Mouse (Mus musculus) embryo, embryonic 10.5 days (tissue): Measurements from ENCODE around the gene Grik3.

Experiments
- DNase-seq: peaks from one replicate; pipeline ENCODE4 v3.0.0-alpha.2; 2015; ENCODE audit warnings: low spot score

Grik3 gene

DNA sequence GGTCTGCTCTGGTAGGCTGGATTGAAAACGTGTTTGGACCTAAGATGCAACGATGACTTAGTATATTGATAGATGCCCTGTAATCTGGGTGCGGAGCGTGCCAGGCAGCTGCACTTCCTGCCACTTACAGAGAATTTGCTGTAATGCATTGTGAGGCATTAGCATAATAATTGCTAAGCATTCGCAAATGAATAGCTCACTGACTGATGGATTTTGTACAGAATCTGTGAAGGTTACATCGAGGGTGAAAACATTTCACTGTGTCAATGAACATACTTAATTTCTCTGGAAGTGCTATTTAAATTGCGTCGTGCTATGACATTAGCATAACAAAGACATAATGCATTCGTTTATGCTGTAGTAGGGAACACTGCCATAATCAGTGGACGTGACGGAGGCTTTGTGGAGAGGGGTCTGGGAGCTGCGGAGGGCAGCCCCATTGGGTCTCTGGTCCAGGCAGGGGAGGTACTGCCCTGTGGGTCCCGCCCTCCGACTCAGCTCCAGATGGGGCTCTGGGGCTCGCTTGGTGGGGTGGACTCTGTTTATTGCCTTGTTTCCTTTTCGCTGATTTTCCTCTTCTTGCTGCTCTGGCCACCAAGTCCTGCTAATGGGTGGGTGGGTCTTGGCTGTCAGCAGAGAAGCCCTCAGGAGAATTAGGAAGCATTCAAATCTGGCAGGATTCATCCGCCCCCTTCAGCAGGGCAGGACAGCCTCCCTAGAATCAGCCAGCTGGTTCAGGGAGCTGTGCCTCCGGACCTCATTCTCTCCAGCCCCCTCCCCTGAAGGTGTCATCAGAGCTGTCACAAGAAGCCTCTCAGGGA is 54.7 kb downstream of the Grik3 start:
- DNase-seq = peak; percentile 51

DNA sequence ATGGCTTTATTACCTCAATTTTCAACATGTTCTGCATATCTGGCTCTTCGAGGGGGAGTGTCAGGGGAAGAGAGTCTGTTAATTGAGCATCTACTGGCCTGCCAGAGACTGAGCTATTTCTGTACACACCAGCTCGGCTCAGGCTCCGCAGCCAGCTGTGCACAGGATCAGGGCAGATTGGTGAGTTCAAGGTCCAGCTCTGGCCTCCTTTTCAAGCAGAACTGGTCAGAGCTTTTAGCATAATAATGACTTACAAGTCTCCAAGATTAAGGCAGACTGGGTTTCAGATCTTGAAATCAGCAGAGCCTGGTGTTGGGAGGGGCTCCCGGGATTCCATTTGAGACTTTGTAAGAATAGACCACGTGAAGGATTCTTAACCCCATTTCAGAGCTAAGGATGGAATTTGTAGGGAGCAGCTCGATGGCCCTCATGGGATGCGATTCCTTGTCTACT is 55.3 kb downstream of the Grik3 start:
- no peak for DNase-seq

DNA sequence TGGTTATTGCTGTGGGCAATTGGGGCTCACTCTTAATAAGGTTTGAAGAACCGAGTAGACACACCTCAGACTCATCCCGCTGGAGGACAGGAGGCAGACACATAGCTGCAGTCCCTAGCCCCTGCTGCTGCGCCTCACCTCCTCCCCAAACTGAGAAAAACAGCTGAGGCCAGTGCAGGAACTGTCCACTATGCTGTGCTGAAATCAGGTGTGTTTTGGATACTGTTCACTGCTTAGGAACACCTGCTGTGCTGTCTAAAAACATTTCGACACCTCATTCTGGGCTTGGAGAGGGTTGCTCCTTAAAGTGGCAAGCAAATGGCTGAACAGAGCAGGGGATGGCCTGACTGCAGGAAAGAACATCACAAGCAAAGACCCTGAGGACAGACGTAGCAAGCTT is 57.7 kb downstream of the Grik3 start:
- no peak for DNase-seq

DNA sequence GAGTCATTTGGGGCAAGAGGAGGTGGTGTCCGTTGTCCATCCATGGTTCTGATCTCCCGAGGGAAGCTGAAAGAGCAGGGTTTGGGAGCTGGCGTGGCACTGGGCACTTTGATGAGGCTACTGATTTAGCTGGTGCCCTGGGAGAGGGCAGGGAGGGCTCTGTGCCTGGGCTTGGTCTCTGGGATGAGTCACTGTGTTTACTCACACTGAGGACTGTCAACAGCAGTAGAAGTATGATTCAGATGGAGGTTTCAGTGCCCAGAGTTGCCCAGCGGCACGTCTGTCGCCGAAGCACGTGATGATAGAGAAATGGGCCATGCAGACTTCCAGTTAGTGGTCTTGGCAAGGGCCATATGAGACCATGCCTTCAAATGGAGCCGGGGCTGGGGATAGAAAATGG is 63.3 kb downstream of the Grik3 start:
- no peak for DNase-seq

DNA sequence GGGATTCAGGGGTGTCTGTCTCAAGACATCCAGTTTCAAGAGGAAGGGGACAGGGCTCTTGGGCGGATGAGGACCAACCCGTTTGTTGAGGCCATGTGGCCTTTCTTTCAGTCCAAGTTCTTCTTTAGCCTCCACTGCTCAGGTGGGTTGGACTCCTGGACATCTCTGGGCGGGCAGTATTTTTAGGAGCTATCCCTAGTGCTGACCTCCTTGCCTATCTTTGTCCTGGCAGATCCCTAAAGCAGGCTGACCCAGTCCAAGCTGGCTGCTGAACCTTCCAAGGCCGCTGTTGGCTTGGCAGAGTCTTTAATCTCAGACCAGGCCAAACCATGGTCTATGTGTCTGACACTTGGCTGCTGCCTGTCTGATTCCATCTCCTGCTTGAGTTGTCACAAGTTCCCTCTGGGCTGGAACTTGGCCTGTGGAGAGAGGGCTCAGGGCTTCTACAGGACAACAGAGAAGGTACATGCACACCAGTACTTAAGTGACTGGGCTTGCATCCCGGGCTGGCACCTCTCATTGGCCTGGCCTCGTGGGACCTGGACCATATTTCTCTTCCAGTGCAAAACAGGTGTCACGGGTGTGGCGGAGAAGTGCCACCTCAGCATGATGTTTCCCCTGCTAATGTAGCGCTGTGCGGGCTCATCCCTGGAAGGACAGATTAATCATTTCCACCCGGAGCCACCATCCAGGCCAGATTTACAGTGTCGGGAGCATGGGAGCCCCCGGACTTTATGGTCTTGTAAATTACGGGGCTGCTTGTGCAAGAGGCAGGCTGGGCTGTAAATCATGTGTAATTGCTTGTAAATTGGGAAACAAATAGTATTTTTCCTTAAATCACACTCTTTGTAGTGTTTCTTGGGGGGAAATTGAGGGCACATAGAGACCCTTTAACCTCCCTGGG is 66.2 kb downstream of the Grik3 start:
- DNase-seq = no peak

DNA sequence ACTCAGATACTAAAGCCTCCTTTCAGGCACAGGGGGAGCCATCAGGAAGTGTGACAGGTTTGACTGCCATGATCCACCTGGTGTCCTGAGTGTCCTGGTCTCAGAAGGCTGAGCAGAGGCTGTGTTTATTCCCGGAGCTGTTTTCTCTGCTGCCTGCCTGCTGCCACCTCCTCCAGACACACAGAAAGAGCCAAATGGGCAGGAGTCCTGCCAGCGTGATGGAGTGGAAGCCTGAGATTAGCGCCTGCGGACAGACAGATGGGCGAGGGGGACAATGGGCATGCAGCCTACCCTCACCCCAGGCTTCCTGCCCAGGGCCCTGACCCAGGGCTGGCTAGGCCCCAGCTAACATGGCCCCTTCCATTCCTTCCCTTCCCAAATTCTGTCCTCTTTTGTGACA is 69.1 kb downstream of the Grik3 start:
- DNase-seq = no peak

DNA sequence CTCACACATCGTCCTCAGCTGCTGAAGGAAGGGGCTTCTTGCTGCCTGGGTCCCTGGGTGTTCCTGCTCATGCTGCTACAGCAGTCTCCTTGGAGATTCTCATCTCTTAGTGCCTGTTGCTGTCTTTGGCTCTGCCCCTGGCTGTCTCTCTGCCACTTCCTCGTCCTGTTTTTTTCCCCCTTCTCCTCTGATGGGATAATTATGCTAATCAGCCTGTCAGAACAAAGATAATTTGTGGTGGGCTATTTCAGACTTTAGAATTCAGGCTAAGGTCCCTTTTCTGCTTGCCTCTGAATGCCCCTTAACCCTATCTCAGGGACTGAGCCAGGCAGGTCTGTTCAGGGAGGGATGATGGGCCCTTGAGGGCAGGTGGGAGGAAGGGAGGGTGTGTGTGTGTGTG is 70.3 kb downstream of the Grik3 start:
- DNase-seq = no peak

DNA sequence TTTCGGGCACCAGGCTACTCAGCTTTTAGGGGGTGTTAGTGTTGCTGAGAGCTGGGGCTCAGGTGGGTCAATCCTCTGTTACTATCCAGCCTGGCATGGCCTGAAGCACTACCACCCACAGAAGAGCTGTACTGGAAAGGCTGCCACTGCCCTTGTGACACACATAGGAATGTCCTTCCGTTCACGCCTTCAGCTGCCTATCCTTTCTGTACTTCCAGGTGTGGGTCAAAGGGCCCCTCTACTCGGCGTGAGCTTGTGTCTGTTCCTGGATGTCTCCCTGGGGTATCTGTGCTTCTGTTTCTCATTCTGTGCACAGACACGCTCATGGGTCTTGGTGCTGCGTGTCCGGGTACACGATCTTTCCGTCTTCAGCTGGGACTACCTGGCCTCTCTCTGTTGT is 73.1 kb downstream of the Grik3 start:
- no peak for DNase-seq

DNA sequence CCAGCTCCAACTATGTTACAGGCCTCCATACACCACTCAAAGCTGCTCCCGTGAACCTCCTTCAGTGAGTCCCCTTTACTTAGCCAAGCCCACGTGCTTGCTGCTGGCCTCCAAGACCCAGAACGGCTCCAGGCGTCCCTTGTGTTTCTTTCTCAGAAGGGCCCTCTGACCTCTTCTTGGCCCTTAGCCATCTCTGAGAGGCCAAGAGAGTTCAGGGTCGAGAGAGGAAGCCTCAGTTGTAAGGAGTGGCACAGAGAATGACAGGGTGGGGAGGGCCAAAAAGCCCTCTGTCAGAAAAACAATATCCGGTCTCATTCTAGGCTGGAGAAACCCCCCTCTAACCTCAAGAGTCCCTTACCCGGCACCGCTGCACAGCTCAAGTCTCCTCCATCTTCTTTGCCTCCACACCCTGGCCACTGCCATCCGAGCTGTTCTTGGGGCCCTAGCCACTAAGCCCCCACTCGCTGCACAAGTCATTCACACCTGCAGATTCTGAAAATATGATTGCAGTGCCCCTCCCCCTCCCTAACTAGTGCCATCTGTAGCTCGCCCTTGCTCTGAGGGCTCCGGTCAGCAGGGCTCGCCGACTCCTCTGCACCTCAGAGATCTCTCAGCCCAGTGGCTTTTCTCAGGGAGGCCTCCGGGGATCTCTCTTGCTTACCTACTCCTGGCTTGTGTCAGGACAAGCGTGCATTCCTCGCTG is 73.7 kb downstream of the Grik3 start:
- DNase-seq = peak; percentile 33

DNA sequence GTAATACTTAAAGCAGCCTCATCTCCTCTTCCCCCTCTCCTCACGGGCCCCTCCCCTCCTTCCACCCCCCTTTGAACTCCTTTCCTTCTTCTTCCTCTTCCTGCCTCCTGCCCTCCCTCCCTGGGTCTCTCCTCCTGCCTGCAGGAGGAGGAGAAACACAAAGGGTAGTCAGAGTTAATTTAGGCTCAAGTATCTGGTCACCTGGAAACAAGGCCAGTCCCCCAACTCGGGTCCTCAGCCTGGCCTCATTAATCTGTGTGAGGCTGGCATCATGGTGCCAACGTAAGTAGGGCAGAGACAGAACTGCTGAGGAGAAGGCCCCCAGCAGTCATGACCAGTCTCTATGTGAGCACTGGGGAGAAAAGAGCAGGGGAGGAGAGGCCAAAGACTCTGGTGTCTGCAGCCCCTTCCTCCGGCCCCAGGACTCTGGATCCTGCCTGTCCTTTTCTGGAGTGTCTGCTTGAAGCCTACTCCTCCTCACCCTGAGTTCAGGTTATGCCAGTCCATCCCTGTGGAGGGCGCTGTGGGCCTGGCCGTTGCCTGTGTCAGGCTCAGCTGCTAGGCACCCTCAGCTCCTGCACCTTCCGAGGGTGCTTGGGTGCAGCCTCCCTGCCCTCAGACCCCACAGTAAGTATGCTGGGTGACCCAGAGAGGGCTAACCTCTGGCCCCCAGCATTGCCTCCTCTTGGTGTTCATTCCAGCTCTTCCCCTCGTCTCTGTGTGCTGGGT is 75.4 kb downstream of the Grik3 start:
- DNase-seq = no peak

DNA sequence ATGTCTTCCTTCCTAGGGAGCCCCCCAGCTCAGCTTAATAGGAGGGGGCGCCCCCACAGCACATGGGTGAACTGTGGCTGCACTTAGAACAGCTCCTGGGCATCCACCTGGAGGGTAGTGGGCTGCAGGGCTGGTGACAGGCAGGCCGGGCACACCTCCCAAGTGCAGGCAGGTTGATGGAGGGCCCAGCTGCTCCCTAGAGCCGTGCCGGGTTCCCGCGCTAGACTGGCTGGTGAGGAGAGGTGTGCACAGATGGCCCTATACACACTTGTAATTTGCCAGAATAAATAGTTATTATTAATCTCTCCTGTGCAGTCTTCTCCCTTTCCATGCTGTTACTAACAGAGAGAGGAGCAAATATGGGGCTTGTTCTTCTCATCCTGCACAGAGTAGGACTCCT is 77.7 kb downstream of the Grik3 start:
- DNase-seq = no peak

DNA sequence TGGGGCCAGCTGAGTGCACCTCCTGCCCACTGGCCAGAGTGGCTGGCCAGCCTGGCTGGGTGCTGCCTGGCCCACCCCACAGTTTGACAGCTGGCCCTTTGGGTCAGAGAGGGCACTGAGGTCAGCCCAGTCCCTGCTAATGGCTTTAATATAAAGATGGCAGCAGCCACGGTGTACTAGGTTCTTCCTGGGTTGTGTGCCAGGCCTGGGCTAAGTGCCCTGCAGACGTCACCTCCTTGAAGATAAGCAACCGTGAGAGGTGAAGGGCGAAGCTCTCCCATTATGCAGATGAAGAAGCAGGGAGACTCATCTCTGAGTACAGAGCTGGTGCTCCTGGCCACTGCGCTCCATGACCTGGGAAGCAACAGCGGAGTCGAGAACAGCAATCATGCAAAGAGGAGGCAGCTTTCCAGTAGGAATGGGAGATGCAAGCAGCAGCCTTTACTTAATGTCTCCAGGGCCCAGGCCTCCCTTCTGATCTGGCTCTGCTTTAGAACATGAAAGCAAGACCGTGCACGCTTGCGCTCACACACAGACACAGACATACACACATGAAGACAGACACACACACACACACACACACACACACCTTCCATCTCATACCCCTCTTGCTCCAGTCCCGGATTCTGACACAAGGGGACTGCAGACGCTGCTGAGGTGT is 81.3 kb downstream of the Grik3 start:
- DNase-seq = no peak

DNA sequence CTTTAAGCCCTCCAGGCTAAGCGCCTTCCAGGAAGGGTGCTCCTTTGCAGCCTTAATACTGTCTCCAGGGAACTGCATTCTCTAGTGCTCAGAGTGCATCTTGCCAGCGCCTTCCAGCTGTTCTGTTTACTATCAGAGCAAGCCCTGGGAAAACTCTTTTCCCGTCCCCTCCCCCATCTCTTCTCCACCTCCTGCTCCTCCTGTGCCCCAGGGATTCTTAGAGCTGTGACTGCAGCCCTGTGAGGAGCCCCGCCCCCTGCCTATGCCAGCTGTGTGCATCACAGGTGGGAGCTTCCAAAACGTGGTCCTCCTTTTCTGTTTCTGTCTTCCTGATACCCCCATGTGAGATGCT is 81.8 kb downstream of the Grik3 start:
- no peak for DNase-seq

DNA sequence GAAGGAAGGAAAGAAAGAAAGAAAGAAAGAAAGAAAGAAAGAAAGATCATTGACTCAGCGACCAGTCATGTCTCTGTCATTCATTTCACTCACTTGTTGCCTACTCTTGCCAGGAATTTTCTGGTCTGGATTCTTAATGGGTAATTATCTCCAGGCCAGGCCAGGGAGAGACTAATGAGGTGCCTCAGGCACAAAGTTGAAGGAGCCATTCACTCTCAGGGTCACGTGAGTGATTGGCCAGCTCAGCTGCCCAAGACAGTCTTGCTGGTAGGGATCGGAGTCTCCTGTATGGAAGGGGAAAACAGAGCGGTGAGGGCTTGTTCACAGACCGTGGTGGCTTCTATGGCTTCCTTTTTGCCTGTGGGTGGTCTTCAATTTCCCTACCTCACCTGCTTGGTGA is 82.5 kb downstream of the Grik3 start:
- DNase-seq = peak; percentile 58

DNA sequence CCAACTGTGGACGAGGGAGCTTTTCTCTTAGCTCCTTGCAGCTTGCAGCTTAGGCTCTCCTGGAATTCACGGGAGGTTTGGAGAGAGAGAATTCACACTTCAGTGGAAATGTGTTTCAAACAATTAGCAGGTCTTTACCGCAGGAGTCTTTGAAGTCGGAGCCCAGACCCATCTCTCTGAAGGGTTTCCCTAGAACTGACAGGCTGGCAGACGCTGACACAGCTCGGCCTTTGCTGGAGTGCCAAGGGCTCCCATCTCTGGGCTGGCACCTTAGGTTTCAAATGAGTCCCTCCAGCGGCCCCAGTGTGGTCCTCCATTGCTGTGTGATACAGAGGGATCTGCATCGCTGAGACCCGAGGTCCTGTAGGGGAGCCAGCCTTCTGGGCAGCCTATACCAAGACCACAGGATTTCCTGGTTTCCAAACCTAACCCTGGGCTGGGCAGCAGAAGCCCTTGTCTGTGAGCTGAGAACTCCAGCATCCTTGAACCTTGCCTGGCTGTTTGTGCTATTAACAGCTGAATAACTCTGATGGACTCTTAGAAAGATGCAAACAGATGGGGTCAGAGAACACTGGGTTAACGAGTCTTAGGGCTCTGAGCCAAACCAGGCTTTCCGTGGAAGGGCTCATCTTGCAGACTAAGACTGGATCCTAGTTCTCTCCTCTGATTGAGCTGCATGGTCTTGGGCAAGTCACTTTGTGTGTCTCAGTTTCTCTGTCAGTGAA is 83.6 kb downstream of the Grik3 start:
- no peak for DNase-seq

DNA sequence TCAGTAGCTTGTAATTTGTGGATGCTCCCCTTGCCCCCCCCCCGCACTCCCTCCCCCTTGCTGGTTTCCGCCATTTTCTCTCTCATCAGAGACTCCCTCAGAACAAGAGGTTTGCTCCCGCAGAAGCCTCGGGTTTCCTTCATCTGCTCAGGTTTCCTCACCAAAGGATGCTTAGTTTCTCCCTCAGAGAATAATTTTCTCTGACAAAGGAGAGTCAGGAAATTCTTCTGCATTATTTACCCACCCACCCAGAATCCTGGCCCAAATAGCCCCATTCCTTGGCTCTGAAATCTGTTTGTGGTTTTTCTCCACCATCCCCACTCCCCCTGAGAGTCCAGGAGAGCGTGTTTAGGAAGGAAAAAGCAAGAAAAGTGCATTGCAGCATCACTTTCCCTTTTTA is 89.8 kb downstream of the Grik3 start:
- no peak for DNase-seq

DNA sequence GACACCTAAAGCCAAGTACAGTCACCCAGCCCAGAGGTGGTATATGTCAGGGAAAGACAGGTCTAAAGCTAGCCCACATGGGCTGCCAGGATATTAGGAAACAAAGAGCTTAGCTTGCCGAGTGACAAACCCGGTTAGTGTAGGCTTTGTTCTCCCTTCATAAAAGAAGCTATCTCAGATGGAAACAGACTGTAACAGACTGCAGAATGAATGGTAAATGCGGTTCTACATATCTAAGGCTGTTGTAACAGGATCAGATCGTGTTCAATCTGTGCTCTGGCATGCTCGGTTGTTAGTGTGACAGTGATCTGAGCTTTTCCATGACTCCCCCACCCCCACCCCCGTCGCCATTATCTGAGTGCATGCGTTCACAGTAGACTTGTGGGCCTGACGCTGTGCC is 92.8 kb downstream of the Grik3 start:
- DNase-seq = no peak

DNA sequence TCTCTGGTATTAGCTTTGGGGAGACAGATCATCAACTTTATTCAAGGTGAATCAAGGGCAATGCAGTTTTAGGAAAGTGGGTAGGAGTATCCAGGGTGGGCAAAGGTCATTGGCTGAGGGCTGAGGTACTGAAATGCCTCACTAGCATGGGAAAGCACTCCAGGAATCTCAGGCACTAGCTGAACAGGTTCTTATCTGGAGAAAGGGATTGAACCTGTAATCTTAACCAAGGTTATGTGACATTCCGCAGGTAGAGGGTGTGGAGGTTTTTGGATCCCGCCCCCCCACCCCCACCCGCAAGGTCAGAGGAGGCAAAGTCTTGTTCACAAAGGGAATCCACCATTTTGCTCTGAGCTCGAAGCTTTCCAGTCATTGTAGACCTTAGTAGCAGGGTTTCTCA is 93.4 kb downstream of the Grik3 start:
- DNase-seq = no peak

DNA sequence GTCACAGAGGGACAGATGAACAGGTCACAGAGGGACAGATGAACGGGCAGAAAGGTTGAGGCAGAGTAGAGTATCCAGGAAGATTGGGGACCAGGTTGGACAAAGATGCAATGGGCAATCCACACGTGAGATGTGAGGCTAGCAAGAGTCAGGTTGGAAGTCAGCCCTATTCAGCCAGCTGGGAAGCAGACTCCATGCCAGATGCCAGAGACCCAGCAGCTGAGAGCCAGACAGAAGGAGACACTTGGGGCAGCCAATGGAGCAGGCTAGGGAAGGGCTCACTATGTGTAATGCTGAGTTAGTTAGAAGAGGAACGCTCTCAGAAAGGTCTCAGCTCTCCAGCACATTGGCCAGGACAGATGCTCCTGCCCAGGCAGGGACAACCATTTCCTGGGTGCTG is 94.2 kb downstream of the Grik3 start:
- no peak for DNase-seq

DNA sequence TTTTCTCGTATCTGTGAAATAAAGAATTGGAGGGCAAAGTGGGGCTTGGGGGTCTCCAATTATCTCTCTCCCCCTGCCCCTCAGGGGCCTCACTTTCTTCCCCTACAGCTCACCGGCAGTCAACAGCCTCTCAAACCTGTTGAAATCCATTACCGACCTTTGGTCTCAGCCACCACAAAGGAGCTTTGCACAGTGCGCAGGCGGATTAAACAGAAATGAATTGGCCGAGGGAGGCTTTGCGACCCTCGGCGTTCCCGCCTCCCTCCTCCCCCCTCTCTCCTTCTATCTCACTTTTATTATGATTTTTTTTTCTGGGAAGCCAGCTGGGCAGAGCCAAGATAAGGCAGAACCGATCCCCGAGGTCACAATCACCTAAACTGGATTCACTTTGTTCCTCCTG is 97.1 kb downstream of the Grik3 start:
- no peak for DNase-seq
